Mouse (Mus musculus) neural tube, embryonic 12.5 days (tissue): ENCODE data around the gene Hist1h4c. TPM values are rescaled to one million over a fixed set of nuclear protein-coding genes. Genes with fewer than 3 reads are reported as not detected.
"Not testable (repeated sequence)": the region's sequence is repeated elsewhere in the genome, so short reads cannot be mapped to it uniquely, and the experiment has no call there.

Experiments used
- ATAC-seq: fragments of 200-750 bp; cut with Nextera tagmentation; 2 replicates; pipeline ENCODE4 v1.8.0; 2017; ENCODE audit warnings: low read depth, mild to moderate bottlenecking, moderate TSS enrichment, moderate library complexity; ENCODE audit not compliant: low FRiP score
- H3K27ac ChIP-seq: fragments of 300-500 bp; sonication (generic); 2 replicates; pipeline ENCODE4 v1.5.1; 2016
- H3K27me3 ChIP-seq: fragments of 300-500 bp; sonication (generic); replicated peaks from 2 replicates; pipeline ENCODE4 v1.6.1; 2016; ENCODE audit warnings: mild to moderate bottlenecking
- H3K36me3 ChIP-seq: fragments of 300-500 bp; sonication (generic); 2 replicates; pipeline ENCODE4 v1.6.1; 2016; ENCODE audit warnings: mild to moderate bottlenecking
- H3K4me1 ChIP-seq: fragments of 300-500 bp; sonication (generic); 2 replicates; pipeline ENCODE4 v1.6.1; 2016
- H3K4me2 ChIP-seq: fragments of 300-500 bp; sonication (generic); replicated peaks from 2 replicates; pipeline ENCODE4 v1.6.1; 2016; ENCODE audit warnings: mild to moderate bottlenecking
- H3K4me3 ChIP-seq: fragments of 300-500 bp; sonication (generic); 2 replicates; pipeline ENCODE4 v1.5.1; 2016
- H3K9ac ChIP-seq: fragments of 300-500 bp; sonication (generic); 2 replicates; pipeline ENCODE4 v1.6.1; 2016; ENCODE audit warnings: mild to moderate bottlenecking
- H3K9me3 ChIP-seq: fragments of 300-500 bp; sonication (generic); 2 replicates; pipeline ENCODE4 v1.6.1; 2016; ENCODE audit warnings: mild to moderate bottlenecking
- WGBS: fragments of 180-500 bp; shearing (Covaris S2); methylation state at CpG from one replicate; pipeline ENCODE4 v1.1.7; 2016; 5-methylcytosine and 5-hydroxymethylcytosine counted together
- polyA plus RNA-seq: library from polyadenylated mRNA; unstranded; fragments of >200 nt; fragmentation: Nextera tagmentation; extraction: Ambion mirVana; gene quantifications from 2 replicates; pipeline ENCODE4 v1.2.1, GENCODE M21; 2016

Hist1h4c gene
- polyA plus RNA-seq, 1 experiment from 2014 or later, result 5.1 TPM

- Histone ChIP-seq H3K4me1 (peaks cover 12% of the 10 kb centered on the region), H3K36me3 (no peaks in the 10 kb centered on the region), H3K4me3 (no peak overlapping the region), H3K4me2 (no peak overlapping the region), H3K27me3 (no peaks in the 10 kb centered on the region), H3K27ac (no peak overlapping the region), H3K9me3 (no peaks in the 10 kb centered on the region), H3K9ac (no peak overlapping the region)
- ATAC-seq, result no peak
- 87% methylated on average over 4 of the region's 4 CpGs for WGBS
Observed at GRCm38 (mm10) chr13:23687181-23687580, 11.1 kb downstream of the Hist1h4c start.

- peak overlapping the region; percentile 64 for H3K9ac ChIP-seq
- 48% methylated on average over 4 of the region's 4 CpGs for WGBS
- peak overlapping the region; percentile 67 for H3K4me2 ChIP-seq
Observed at GRCm38 (mm10) chr13:23685966-23686365, 12.3 kb downstream of the Hist1h4c start.

GRCm38 (mm10) chr13:23685121-23685861 lies 13.0 kb downstream of the Hist1h4c start:
- peak overlapping the region; percentile 67 for H3K4me2 ChIP-seq
- H3K9ac ChIP-seq, result peak overlapping the region; percentile 64
- peak overlapping the region; percentile 42 for H3K4me3 ChIP-seq
- H3K9me3 ChIP-seq, result no peaks in the 10 kb centered on the region
- peaks cover 12% of the 10 kb centered on the region for H3K4me1 ChIP-seq
- H3K27ac ChIP-seq, result peak overlapping the region; percentile 74
- no peaks in the 10 kb centered on the region for H3K27me3 ChIP-seq
- 10% methylated on average over 15 of the region's 15 CpGs for WGBS
- H3K36me3 ChIP-seq, result no peaks in the 10 kb centered on the region
- ATAC-seq, result no peak

More at GRCm38 (mm10) chr13:23685966-23686365, 12.3 kb downstream of the Hist1h4c start:
- 0 out of 2 replicates have a peak overlapping the region, but pooled peaks have one; percentile 74 for H3K27ac ChIP-seq
- H3K4me3 ChIP-seq, result peak overlapping the region; percentile 15; the same call in 1 of the 2 replicates
- no peaks in the 10 kb centered on the region for H3K27me3 ChIP-seq
- ATAC-seq, result no peak
- H3K36me3 ChIP-seq, result no peaks in the 10 kb centered on the region
- H3K4me1 ChIP-seq, result peaks cover 12% of the 10 kb centered on the region
- H3K9me3 ChIP-seq, result no peaks in the 10 kb centered on the region

GRCm38 (mm10) chr13:23684295-23684945 lies 13.8 kb downstream of the Hist1h4c start:
- WGBS, result under 1% methylated on average over 22 of the region's 37 CpGs
- peak; percentile 35 for ATAC-seq
- peak overlapping the region; percentile 42 for H3K4me3 ChIP-seq

GRCm38 (mm10) chr13:23683755-23684281 lies 14.4 kb downstream of the Hist1h4c start, which contains the start of the genes Hist1h2ac and Hist1h2bc:
Gene Hist1h2ac (minus strand): TSS chr13:23683948.
Gene Hist1h2bc (plus strand): TSS chr13:23684199.
- no peaks in the 10 kb centered on the region for H3K27me3 ChIP-seq
- H3K36me3 ChIP-seq, result no peaks in the 10 kb centered on the region
- peak within 1 kb of the TSS; percentile 92 for H3K27ac ChIP-seq
- peak; percentile 97 for ATAC-seq
- peak within 1 kb of the TSS; percentile 42 for H3K4me3 ChIP-seq
- WGBS, result under 1% methylated on average over 30 of the region's 32 CpGs
- H3K4me1 ChIP-seq, result peaks cover 12% of the 10 kb centered on the region
- H3K4me2 ChIP-seq, result peak within 1 kb of the TSS; percentile 67
- H3K9me3 ChIP-seq, result no peaks in the 10 kb centered on the region
- peak within 1 kb of the TSS; percentile 64 for H3K9ac ChIP-seq

More at GRCm38 (mm10) chr13:23684295-23684945, 13.8 kb downstream of the Hist1h4c start:
- not testable (repeated sequence) for H3K27me3 ChIP-seq, H3K36me3 ChIP-seq, H3K9me3 ChIP-seq
- Histone ChIP-seq H3K4me2 (peak overlapping the region; percentile 67), H3K27ac (peak overlapping the region; percentile 92), H3K4me1 (peaks cover 12% of the 10 kb centered on the region), H3K9ac (peak overlapping the region; percentile 64)

- H3K36me3 ChIP-seq, H3K27me3 ChIP-seq, H3K9me3 ChIP-seq: not testable (repeated sequence)
- peak; percentile 60 for ATAC-seq
- H3K4me2 ChIP-seq, result peak overlapping the region; percentile 67
- peaks cover 12% of the 10 kb centered on the region for H3K4me1 ChIP-seq
- WGBS, result 12% methylated on average over 14 of the region's 30 CpGs
- H3K4me3 ChIP-seq, result peak overlapping the region; percentile 39
- H3K27ac ChIP-seq, result 0 out of 2 replicates have a peak overlapping the region, but pooled peaks have one; percentile 67
- H3K9ac ChIP-seq, result peak overlapping the region; percentile 52; the same call in 1 of the 2 replicates
Observed at GRCm38 (mm10) chr13:23682947-23683754, 15.1 kb downstream of the Hist1h4c start.

GRCm38 (mm10) chr13:23682623-23682946 lies 15.7 kb downstream of the Hist1h4c start:
- H3K27ac ChIP-seq, result no peak overlapping the region
- no peaks in the 10 kb centered on the region for H3K27me3 ChIP-seq
- 0 out of 2 replicates have a peak overlapping the region, but pooled peaks have one; percentile 23 for H3K9ac ChIP-seq
- ATAC-seq, result no peak
- peaks cover 12% of the 10 kb centered on the region for H3K4me1 ChIP-seq
- no peak overlapping the region; the same call in 1 of the 2 replicates for H3K4me3 ChIP-seq
- H3K4me2 ChIP-seq, result peak overlapping the region; percentile 67
- 63% methylated on average over 1 of the region's 1 CpGs for WGBS
- no peaks in the 10 kb centered on the region for H3K9me3 ChIP-seq
- no peaks in the 10 kb centered on the region for H3K36me3 ChIP-seq

- H3K27ac ChIP-seq, result no peak overlapping the region
- H3K4me3 ChIP-seq, result no peak overlapping the region
- H3K4me1 ChIP-seq, result peaks cover 12% of the 10 kb centered on the region
- no peaks in the 10 kb centered on the region for H3K9me3 ChIP-seq
- H3K4me2 ChIP-seq, result no peak overlapping the region
- H3K9ac ChIP-seq, result no peak overlapping the region
- H3K36me3 ChIP-seq, result no peaks in the 10 kb centered on the region
- 90% methylated on average over 6 of the region's 6 CpGs for WGBS
- no peaks in the 10 kb centered on the region for H3K27me3 ChIP-seq
- no peak for ATAC-seq
Observed at GRCm38 (mm10) chr13:23681990-23682582, 16.2 kb downstream of the Hist1h4c start.

GRCm38 (mm10) chr13:23662536-23662935 lies 35.7 kb downstream of the Hist1h4c start:
- Histone ChIP-seq H3K27me3 (no peaks in the 10 kb centered on the region), H3K9ac (no peak overlapping the region), H3K27ac (no peak overlapping the region), H3K4me3 (no peak overlapping the region), H3K4me1 (no peaks in the 10 kb centered on the region), H3K4me2 (no peak overlapping the region), H3K36me3 (no peaks in the 10 kb centered on the region), H3K9me3 (no peaks in the 10 kb centered on the region)
- ATAC-seq, result no peak
- WGBS, result 86% methylated on average over 3 of the region's 3 CpGs

GRCm38 (mm10) chr13:23659636-23660366 lies 38.5 kb downstream of the Hist1h4c start:
- 75% methylated on average over 6 of the region's 6 CpGs for WGBS
- no peak overlapping the region for H3K4me2 ChIP-seq
- H3K27ac ChIP-seq, result no peak overlapping the region

More at GRCm38 (mm10) chr13:23659636-23660366, 38.5 kb downstream of the Hist1h4c start:
- no peak overlapping the region for H3K4me3 ChIP-seq
- no peak overlapping the region for H3K9ac ChIP-seq
- no peaks in the 10 kb centered on the region for H3K9me3 ChIP-seq
- no peak for ATAC-seq
- no peaks in the 10 kb centered on the region for H3K27me3 ChIP-seq
- H3K36me3 ChIP-seq, result no peaks in the 10 kb centered on the region
- no peaks in the 10 kb centered on the region for H3K4me1 ChIP-seq
